Mouse (Mus musculus) CH12.LX (cell line): ENCODE measurements at regions not wholly inside any gene's neighbourhood (a gene's known extent, or its start where the extent isn't known, plus 50 kb on each side); places are given as distances from the start of the nearest gene placed in this dataset.

Experiments
- CTCF ChIP-seq, 2 experiments: IDR thresholded peaks in 1 of 2; conservative IDR thresholded peaks in 1 of 2; 2 replicates each; pipeline ENCODE4 v1.5.1; 2011 to 2012; ENCODE audit warnings: low read depth in 2 of 2, low read length in 2 of 2, improper control_type of control experiment in 1 of 2, inconsistent platforms in 1 of 2, mild to moderate bottlenecking in 1 of 2, moderate library complexity in 1 of 2
- EP300 ChIP-seq: IDR thresholded peaks from 2 replicates; pipeline ENCODE4 v1.6.1; 2011; ENCODE audit warnings: low read length, improper control_type of control experiment
- HCFC1 ChIP-seq: IDR thresholded peaks from 2 replicates; pipeline ENCODE4 v1.6.1; 2012; ENCODE audit warnings: low read depth, mild to moderate bottlenecking, inconsistent platforms, low read length, improper control_type of control experiment
- MAFK ChIP-seq: IDR thresholded peaks from 2 replicates; pipeline ENCODE4 v1.6.1; 2011; ENCODE audit warnings: low read length, improper control_type of control experiment; ENCODE audit not compliant: insufficient replicate concordance
- MEF2A ChIP-seq: IDR thresholded peaks from 2 replicates; pipeline ENCODE4 v1.6.1; 2014; ENCODE audit warnings: low read depth, mild to moderate bottlenecking, inconsistent platforms, low read length, improper control_type of control experiment, borderline replicate concordance

DNA sequence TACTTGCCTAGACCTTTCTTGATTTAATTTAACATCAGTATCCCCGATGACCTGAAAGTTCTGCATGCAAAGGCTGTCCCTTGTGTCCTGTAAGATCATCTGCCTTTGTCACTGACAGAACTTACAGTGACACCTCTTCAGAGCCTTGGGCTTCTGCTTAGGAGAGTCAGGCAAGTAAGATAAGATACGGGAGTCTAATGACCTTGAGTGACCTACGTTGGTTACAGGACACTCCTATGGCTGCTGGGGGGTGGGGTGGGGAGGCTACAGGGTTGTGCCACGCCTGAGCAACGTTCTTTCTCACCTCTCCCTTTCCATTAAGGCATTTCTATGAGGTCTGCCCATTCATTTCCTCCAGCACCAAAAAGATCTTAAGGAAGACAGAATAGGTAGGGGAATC lies 69.1 kb upstream of the Gadl1 start:
- TF ChIP-seq MEF2A = no peak
- TF ChIP-seq MAFK = no peak
- TF ChIP-seq EP300 = no peak
- no peak for TF ChIP-seq CTCF (conservative IDR thresholded peaks at IDR 0.05 in 1 of 2, IDR thresholded peaks at IDR 0.05 in 1 of 2; ENCODE audit: low read depth in 2 of 2, low read length in 2 of 2)
- no peak for TF ChIP-seq HCFC1
